Mouse (Mus musculus) G1E (cell line): ENCODE measurements around the gene 4931422A03Rik. TPM values are rescaled to one million over a fixed set of nuclear protein-coding genes. Genes with fewer than 3 reads are reported as not detected.

Experiments
- ATAC-seq: 2 replicates; pipeline ENCODE4 v1.8.0; 2016; ENCODE audit warnings: mild to moderate bottlenecking; ENCODE audit not compliant: insufficient number of reproducible peaks, poor library complexity, low FRiP score, severe bottlenecking; ENCODE audit errors: extremely low read depth
- DNase-seq: peaks from one replicate; pipeline ENCODE4 v3.0.0; 2012; ENCODE audit warnings: low spot score
- H3K27me3 ChIP-seq: 2 replicates; pipeline ENCODE4 v1.6.1; 2012; ENCODE audit warnings: mild to moderate bottlenecking, low read length, inconsistent platforms; ENCODE audit not compliant: insufficient read depth
- H3K36me3 ChIP-seq: replicated peaks from 2 replicates; pipeline ENCODE3; 2012; ENCODE audit warnings: mild to moderate bottlenecking, inconsistent platforms
- H3K4me1 ChIP-seq: 2 replicates; pipeline ENCODE4 v1.6.1; 2012; ENCODE audit warnings: low read depth, low read length, inconsistent platforms, mixed read lengths; ENCODE audit not compliant: insufficient read depth
- H3K4me3 ChIP-seq: 2 replicates; pipeline ENCODE4 v1.5.1; 2012; ENCODE audit warnings: low read depth, mild to moderate bottlenecking, inconsistent platforms, low read length, moderate library complexity, mixed read lengths
- H3K9me3 ChIP-seq: replicated peaks from 2 replicates; pipeline ENCODE4 v1.6.1; 2012; ENCODE audit warnings: inconsistent platforms
- CTCF ChIP-seq: IDR thresholded peaks from 2 replicates; pipeline ENCODE4 v1.5.1; 2012; ENCODE audit warnings: low read depth, low read length, inconsistent platforms, mixed read lengths
- GATA1 ChIP-seq: IDR thresholded peaks from 2 replicates; pipeline ENCODE4 v1.6.1; 2012; ENCODE audit warnings: borderline replicate concordance, low read length, inconsistent platforms, mixed read lengths
- GATA2 ChIP-seq: IDR thresholded peaks from 2 replicates; pipeline ENCODE4 v1.6.1; 2012; ENCODE audit warnings: low read depth, low read length, inconsistent platforms, borderline replicate concordance
- POLR2AphosphoS5 ChIP-seq: IDR thresholded peaks from 2 replicates; pipeline ENCODE4 v1.6.1; 2012; ENCODE audit warnings: low read depth, low read length, inconsistent platforms; ENCODE audit not compliant: insufficient replicate concordance
- TAL1 ChIP-seq: conservative IDR thresholded peaks from 2 replicates; pipeline ENCODE4 v1.6.1; 2012; ENCODE audit warnings: low read depth, low read length, inconsistent platforms, mixed read lengths
- polyA plus RNA-seq: library from polyadenylated mRNA; stranded (reverse); fragments of >175 nt; gene quantifications from 2 replicates; pipeline ENCODE4 v1.2.3, GENCODE M21; 2012
- total RNA-seq, 2 experiments: library from RNA; stranded (forward) in 1 of 2; stranded (reverse) in 1 of 2; fragments of 200-1000 nt in 1 of 2; fragments of >200 nt in 1 of 2; fragmentation: Nextera tagmentation in 1 of 2; gene quantifications; 2 replicates each; pipeline ENCODE4 v1.2.3; 2014 to 2017

Gene 4931422A03Rik
- total and polyA plus RNA-seq, 3 experiments: 0.38 TPM; not detected in 2

GRCm38 (mm10) chr2:103937670-103938069 is 90.5 kb downstream of the 4931422A03Rik start:
- ATAC-seq: no peak

GRCm38 (mm10) chr2:103936666-103937065 is 91.5 kb downstream of the 4931422A03Rik start:
- no peak overlapping the region for H3K4me3 ChIP-seq
- TF ChIP-seq CTCF (no peak), GATA2 (no peak), TAL1 (no peak), POLR2AphosphoS5 (no peak), GATA1 (no peak)
- no peaks in the 10 kb centered on the region for H3K9me3 ChIP-seq
- DNase-seq (no peak), ATAC-seq (no peak)
- no peaks in the 10 kb centered on the region for H3K27me3 ChIP-seq
- peaks cover 48% of the 10 kb centered on the region for H3K4me1 ChIP-seq
- H3K36me3 ChIP-seq: no peaks in the 10 kb centered on the region

More at GRCm38 (mm10) chr2:103937670-103938069, 90.5 kb downstream of the 4931422A03Rik start:
- H3K4me3 ChIP-seq: no peak overlapping the region
- no peaks in the 10 kb centered on the region for H3K36me3 ChIP-seq
- peaks cover 39% of the 10 kb centered on the region for H3K4me1 ChIP-seq
- no peak for DNase-seq
- no peaks in the 10 kb centered on the region for H3K9me3 ChIP-seq
- TF ChIP-seq TAL1 (no peak), CTCF (no peak)
- H3K27me3 ChIP-seq: no peaks in the 10 kb centered on the region

DNA sequence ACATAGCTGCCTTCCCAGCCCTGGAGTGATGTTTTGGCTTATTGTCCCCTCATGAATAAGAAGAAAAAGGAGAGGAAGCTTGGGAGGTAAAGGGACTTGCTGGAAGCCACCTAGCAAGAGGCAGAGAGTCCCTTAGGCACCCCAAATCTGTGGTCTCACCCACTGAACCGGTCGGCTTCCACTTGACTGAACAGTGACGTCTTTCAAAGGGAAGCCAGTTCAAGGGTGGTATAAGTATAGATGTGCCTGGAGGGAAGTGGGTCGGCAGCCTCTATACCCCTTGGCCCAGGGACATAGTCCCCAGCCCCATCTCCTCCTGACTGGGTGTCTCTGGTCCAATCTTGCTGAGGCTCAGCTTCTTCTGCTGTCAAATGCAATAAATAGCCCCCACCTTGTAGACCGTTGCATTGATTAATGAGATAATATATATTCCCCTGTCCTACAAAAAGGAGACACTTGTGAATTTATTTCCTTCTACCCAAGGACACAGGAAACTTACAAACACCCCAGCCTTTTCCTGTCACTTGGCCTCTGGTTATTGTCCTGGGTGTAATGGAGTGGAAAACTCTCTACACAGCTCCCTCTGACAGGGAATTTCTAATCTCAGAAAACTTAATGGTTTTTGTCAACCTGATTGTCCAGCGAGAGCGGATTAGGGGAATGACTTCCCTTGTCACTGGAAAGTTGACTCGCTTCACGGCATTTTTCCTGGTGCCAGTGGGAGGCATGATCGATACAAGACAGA is 92.3 kb downstream of the 4931422A03Rik start:
- H3K9me3 ChIP-seq: no peaks in the 10 kb centered on the region
- H3K36me3 ChIP-seq: no peaks in the 10 kb centered on the region
- DNase-seq (no peak), ATAC-seq (no peak)
- peaks cover 51% of the 10 kb centered on the region for H3K4me1 ChIP-seq
- H3K27me3 ChIP-seq: no peaks in the 10 kb centered on the region
- TF ChIP-seq GATA1 (no peak), GATA2 (no peak), CTCF (no peak), POLR2AphosphoS5 (no peak), TAL1 (no peak)
- H3K4me3 ChIP-seq: no peak overlapping the region

DNA sequence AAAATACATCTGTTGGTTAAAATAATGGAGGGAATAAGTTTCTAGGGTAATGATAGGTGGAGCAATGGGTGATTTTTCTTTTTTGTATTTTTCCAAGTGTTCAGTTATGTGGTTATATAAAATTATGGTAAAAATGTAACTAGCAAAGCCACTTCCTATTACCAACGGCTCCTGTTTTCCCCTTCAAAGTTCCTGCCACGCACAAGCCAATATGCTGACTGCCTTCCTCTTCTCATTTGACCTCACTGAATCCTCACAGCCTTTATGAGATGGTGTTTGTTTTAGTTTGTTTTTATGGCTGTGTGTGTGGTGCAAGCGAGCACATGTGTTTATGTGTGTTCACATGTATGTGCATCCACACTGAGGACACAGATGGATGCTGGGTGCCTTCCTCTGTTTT is 93.5 kb downstream of the 4931422A03Rik start:
- H3K4me3 ChIP-seq: no peak overlapping the region
- DNase-seq (no peak), ATAC-seq (no peak)
- TF ChIP-seq CTCF (no peak), TAL1 (no peak)
- H3K9me3 ChIP-seq: no peaks in the 10 kb centered on the region
- H3K4me1 ChIP-seq: peaks cover 58% of the 10 kb centered on the region
- no peaks in the 10 kb centered on the region for H3K27me3 ChIP-seq
- no peaks in the 10 kb centered on the region for H3K36me3 ChIP-seq

GRCm38 (mm10) chr2:103934270-103934669 is 93.9 kb downstream of the 4931422A03Rik start:
- H3K4me1 ChIP-seq: peaks cover 62% of the 10 kb centered on the region
- DNase-seq (no peak), ATAC-seq (no peak)
- no peaks in the 10 kb centered on the region for H3K27me3 ChIP-seq
- H3K9me3 ChIP-seq: no peaks in the 10 kb centered on the region
- no peak for TF ChIP-seq GATA1
- TF ChIP-seq POLR2AphosphoS5: no peak
- TF ChIP-seq TAL1: no peak
- no peak for TF ChIP-seq GATA2
- H3K36me3 ChIP-seq: no peaks in the 10 kb centered on the region
- H3K4me3 ChIP-seq: no peak overlapping the region

- DNase-seq: no peak
- no peak for ATAC-seq
- TF ChIP-seq POLR2AphosphoS5 (no peak), GATA1 (no peak), GATA2 (no peak), CTCF (no peak), TAL1 (no peak)
- Histone ChIP-seq H3K27me3 (no peaks in the 10 kb centered on the region), H3K4me3 (no peak overlapping the region; the same call in 1 of the 2 replicates), H3K4me1 (peaks cover 74% of the 10 kb centered on the region), H3K9me3 (no peaks in the 10 kb centered on the region), H3K36me3 (no peaks in the 10 kb centered on the region)
Observed at GRCm38 (mm10) chr2:103932480-103932879, 95.7 kb downstream of the 4931422A03Rik start.

- H3K4me3 ChIP-seq: peak overlapping the region; percentile 47; the same call in 1 of the 2 replicates
- H3K9me3 ChIP-seq: no peaks in the 10 kb centered on the region
- no peak for DNase-seq
- H3K4me1 ChIP-seq: peaks cover 78% of the 10 kb centered on the region
- no peaks in the 10 kb centered on the region for H3K27me3 ChIP-seq
- no peak for TF ChIP-seq GATA1
- no peak for TF ChIP-seq CTCF
- TF ChIP-seq POLR2AphosphoS5: no peak
- no peak for TF ChIP-seq GATA2
- TF ChIP-seq TAL1: no peak
- no peak for ATAC-seq
- H3K36me3 ChIP-seq: no peaks in the 10 kb centered on the region
Observed at GRCm38 (mm10) chr2:103932025-103932424, 96.1 kb downstream of the 4931422A03Rik start.
